Mouse (Mus musculus) ES-Bruce4 (cell line): Measurements from ENCODE around the gene Col28a1.

Source experiments
- CTCF ChIP-seq: IDR thresholded peaks from one replicate; pipeline ENCODE4 v1.8.1; 2011; ENCODE audit warnings: low read depth, low read length
- POLR2A ChIP-seq: IDR thresholded peaks from one replicate; pipeline ENCODE4 v1.8.1; 2011; ENCODE audit warnings: low read length; ENCODE audit not compliant: insufficient read depth

- TF ChIP-seq POLR2A (no peak), CTCF (no peak)
These were observed 27.7 kb downstream of the Col28a1 start for GRCm38 (mm10) chr6:8164741-8165140.
